Mouse (Mus musculus) T-helper 17 cell (primary cell): ENCODE data around the gene Kcmf1.
"Not testable (repeated sequence)": the region's sequence is repeated elsewhere in the genome, so short reads cannot be mapped to it uniquely, and the experiment has no call there.

Experiments
- in situ Hi-C, 2 experiments: fragments of 300-600 bp; cut with MboI, MseI; formaldehyde crosslinking; loops; 1 replicate in 1 of 2; 2 replicates in 1 of 2; pipeline ENCODE4 v1.15.1; 2025; ENCODE audit warnings: high pct_unique_total_duplicates in 2 of 2

Kcmf1 gene

DNA sequence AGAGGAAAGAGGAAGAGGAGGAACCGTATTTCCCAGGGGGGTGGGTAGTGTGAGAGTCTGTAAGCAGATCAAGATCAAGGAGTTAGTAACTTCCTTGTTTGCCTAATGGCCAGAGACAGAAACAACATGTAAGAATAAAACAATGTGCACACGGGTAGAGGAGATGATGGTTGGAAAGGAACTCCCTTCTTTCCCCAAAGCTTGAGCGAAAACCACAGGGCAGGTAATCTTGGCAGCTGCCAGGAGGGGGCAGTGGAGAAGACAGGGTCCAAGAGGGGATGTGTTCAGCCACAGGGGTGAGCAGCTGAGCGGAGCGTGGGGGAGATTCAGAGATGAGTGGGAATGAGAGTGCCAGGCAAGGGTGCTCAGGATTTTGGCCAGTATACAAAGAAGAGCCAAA, 48.1 kb downstream of the Kcmf1 start:
- in situ Hi-C loops: loop anchor here in 1 of 2 experiments (5.0 kb wide), 1 partner anchor 56 kb away; no protein-coding TSS in a partner anchor

DNA sequence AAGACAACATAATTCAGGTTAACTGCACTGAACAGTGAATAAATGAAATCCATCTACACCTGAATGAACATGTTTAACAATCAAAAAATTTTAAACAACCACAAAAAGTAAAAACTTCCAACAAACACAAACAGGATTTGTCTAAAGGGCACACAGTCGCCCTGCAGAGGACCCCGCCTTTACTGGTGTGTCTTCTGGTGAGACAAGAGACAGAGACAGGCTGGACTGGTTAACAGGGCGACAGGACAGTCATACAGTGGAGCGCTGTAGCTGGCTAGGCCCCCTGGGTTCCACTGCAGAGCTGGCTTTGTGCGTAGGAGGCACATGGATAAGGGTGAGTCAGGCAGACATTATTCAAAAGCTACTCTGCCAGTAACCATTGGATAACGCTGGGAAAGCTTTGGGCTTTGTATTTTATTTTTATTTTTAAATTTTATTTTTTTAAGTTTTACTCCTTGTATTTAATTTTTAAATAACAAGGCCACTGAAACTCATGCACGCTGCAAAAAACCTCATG, 57.7 kb downstream of the Kcmf1 start:
- in situ Hi-C loops: no loop called here

DNA sequence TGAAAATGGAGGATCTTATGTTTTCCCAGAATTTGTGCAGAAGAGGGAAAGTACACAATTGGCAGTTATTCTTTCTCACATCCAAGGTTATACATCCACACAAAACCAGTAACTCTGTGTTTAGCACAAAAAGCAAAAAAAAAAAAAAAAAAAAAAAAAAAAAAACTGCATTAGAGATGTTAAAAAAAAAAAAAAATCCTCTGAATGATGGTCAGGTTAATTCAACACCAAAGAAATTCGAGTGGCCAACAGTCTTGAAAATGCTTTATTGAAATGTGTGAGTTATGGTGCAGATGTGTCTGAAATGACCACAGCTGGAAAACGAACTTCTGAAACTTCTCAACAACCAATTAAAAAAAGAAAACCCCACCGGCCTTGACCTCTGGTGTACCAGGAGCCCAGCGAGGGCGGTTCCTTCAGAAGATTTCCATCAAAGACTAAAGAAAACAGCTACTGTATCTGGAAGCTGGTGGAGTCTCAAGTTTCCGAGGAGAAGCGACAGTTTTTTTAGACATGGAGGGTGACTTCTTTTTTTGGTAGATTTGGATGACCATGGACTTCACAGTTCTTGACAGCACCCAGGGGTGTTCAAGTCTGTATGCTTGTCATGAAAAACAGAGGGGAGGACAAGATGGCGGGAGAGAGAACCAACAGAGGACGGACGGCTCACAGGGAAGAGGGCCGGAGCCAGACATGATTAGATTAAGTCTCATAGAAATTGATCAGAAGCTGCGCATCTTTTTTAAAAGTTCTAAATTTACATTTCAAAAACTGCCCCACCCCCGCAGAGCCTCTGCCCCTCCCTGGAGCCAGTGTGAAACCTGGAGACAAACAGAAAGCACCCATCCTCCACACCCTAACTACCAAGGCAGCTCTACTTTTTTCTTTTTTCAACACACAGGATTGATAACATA, 58.7 kb downstream of the Kcmf1 start:
- in situ Hi-C loops: no loop called here

DNA sequence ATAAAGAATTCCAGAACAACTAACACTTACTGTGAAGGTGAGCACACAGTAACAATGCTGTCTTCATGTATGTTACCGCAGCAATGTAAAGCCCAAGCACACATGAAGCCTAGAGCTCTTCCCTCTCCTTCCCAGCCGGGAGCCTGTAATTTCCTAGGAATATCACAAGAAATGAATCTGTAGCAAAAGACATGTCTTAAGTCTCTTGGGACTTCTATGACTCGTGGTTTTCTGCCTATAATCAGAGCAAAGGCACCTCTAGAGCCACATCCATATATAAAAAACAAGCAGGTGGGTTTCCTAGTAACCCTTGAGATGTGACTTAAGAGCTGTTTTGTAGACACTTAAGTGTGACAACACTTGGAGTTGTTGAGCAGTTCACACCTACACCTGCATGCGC, 62.0 kb downstream of the Kcmf1 start:
- in situ Hi-C loops: loop anchor here in 1 of 2 experiments (10.0 kb wide), 1 partner anchor 203 kb away; no protein-coding TSS in a partner anchor

DNA sequence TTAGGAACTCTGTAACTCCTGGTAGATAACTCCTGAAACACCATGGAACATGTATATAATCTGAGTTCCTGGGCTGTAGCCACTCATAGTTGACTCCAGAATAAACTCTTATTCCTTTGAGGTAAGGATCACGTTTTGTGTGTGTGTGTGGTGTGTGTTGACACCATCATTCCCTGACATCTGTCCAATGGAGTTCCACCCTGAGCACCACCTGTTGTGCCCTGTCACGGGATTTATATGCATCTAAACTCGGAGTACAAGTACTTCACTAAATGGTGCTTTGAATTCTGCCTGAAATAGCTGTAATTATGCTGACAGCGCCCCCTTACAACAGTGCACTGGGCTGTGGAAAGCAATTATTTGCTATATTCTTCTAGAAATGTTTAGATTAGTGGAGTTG, 65.3 kb downstream of the Kcmf1 start:
- in situ Hi-C loops: loop anchor here in 1 of 2 experiments (10.0 kb wide), 1 partner anchor 200 kb away; no protein-coding TSS in a partner anchor

DNA sequence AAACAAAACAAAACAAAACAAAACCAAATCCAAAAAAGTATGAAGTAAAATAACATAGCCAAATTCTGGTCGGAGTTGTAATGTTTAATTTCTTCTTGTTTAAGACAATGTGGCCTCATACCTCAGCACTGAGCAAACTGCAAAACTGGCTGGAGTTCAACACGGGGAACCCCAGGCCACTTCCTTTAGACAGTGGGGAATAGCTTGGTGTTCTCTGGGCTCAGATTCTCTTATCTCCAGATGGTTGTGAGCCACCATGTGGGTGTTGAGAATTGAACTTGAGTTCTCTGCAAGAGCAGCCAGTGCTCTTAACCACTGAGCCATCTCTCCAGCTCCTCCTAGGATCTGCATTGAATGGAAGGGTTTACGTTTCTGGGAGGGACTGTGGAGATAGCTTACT, 67.9 kb downstream of the Kcmf1 start:
- in situ Hi-C loops: loop anchor here in 1 of 2 experiments (10.0 kb wide), 1 partner anchor 197 kb away; no protein-coding TSS in a partner anchor

DNA sequence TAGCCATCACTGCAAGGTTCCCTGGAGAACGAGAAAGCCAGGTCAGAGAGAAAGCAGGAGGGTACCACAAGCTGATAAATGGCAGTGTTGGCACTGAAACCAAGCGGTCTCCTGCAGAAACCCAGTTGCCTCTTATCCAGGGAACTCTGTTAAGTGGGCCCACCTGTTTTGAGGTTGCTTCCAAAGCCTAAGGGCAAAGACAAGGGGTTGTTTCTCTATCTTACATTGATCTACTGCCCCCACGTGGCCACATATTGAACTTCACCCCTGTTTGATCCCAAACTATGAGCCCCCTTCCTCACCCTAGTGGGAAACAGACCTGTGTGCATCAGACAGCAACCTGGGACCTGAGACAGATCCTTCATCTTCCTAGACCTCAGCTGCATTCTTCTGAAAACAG, 68.5 kb downstream of the Kcmf1 start:
- in situ Hi-C loops: loop anchor here in 1 of 2 experiments (10.0 kb wide), 1 partner anchor 196 kb away; no protein-coding TSS in a partner anchor

DNA sequence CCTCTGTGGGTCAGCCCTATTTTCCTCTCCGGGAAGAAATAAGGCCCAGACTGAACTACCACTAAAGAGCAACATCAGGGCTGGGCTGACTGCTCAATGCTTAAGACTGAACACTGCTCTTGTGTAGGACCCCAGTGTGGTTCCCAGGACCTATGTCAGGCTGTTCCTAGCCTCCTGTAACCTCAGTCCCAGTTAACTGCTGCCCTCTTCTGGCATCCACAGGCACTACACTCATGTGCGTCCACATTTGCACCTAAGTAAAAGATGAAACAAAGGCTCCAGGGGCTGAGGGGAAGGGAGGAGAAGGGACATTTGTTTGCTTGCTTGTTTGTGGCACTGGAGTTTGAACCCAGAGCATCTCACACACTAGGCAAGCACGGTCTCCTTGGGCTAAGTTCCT, 70.9 kb downstream of the Kcmf1 start:
- in situ Hi-C loops: no loop called here

DNA sequence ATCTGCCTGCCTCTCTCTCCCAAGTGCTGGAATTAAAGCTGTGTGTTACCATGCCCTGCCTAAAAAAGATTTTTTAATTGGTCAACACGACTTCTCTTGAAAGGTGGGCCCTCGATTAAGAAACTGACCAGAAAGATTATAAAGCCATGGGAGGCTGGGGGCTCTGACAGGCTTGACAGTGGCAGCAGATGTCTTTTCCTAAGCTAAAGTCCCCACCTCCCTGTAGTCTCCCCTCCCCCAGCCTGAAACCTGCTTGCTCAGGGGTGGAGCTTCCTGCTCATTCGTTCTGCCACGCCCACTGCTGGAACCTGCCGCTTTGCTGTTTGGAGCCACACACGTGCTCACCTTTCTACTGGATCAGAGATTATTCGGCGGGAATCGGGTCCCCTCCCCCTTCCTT, 71.7 kb downstream of the Kcmf1 start:
- in situ Hi-C loops: not testable (repeated sequence)

DNA sequence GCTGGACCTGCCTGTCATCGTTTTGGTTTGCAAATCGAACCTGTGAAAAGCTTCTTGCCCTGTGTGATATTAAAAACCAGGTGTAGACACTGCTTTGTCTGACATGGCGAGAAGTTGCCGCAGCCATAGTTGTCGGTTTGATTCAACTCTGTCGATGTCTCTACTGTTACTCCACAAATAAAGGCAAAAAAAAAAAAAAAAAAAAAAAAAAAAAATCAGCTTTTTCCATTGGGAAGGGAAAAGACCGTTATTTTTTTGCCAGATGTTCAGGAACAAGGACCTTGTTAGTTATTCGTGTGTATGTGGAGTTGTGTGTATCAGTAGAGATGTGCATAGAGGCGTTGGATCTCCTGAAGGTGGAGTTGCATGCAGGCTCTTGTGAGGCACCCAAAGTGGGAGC, 74.0 kb downstream of the Kcmf1 start:
- in situ Hi-C loops: no loop called here

DNA sequence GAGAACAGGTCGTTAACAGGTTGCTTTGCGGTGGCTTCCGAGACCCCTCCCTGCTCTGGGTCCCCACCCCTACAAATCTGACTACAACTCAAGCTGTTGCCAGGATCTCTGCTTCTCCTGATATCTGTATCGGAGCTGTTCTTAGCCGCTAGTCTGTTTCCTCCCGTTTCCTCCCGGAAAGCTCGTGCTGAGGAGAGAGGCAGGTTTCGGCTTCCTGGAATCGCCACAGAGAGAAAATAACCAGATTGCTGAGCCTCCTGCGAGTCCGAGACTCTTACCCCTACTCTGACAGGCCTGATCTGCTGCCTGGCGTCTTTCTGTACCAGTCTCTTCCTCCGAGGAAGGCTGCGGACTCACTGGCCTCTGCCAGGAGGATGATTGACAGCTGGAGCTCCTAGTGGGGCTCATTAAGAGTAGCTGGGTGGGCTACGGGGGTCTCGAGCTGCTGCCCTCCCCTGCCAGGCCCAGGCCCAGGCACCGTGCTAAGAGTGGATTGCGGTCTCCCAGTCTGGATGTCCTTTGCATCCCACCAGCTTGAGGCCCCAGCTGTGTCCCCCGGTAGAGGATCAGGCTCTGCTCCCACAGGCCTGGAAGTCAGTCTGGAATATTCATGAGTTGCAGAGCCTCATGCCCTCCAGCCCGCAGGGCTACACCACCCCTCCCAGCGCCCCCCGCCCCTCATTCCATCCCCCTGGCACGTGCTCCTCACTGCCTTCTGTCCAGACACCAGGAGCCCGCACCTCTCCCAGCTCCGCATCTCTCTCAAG, 74.6 kb downstream of the Kcmf1 start:
- in situ Hi-C loops: no loop called here

DNA sequence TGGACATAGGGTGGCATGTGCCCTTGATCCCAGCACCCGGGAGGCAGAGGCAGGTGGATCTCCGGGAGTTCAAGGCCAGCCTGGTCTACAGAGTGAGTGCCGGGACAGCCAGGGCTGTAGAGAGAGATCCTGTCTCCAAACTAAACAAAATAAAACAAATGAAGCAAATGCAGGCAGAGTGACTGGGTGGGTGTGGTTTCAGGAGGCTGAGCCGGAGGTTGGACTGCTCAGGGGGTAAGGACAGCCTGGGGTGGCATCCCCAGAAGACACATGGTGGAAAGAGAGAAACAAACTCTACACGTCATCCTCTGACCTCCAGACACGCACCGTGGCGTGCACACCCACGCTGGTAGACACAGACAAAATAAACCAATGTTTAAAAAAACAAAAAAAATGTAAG, 86.3 kb downstream of the Kcmf1 start:
- in situ Hi-C loops: no loop called here

DNA sequence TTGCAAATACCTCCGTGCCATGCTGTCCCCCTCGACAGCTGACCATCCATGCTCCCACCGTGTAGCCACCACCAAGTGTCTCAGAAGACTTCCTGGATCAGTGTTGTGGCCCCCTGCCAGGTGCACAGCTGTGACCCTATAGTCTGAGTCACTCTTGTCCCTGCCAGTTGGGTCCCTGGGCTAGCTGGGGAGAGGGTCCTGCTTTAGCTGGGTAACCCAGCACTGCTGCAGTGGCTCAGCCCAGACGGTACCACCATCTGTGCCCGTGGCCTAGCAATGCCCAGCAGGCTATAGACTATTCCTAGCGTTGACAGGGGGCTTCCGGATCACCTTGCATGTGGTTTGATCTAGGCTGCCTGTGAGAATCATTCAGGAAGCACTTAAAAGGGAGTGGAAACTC, 89.5 kb downstream of the Kcmf1 start:
- in situ Hi-C loops: no loop called here

DNA sequence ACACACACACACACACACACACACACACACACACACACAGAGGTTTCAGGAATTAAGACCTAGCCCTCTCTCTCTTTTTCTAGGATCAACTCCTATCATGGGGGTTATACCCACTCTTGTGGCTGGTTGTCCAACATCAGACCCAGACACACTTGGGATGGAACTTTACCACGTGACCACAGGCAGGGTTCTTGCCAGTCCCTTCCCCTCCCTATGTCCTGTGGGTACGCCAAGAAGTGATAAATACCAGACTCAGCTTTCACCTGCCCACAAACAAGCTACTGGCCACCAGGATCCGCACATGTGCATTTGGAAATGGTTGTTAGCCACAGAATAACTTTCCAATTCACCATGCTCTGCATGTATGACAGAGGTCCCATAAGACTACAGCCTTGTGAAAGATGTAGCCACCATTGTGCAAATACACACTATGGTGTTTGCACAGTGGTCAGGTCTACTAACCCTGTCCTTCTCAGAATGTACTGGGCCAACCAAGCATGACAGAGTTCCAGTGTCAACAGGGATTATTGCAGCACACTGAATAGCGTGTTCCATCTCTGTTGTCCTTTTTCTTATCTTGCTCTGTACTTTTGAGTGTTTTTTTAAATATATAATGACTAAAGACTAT, 90.1 kb downstream of the Kcmf1 start:
- in situ Hi-C loops: no loop called here

DNA sequence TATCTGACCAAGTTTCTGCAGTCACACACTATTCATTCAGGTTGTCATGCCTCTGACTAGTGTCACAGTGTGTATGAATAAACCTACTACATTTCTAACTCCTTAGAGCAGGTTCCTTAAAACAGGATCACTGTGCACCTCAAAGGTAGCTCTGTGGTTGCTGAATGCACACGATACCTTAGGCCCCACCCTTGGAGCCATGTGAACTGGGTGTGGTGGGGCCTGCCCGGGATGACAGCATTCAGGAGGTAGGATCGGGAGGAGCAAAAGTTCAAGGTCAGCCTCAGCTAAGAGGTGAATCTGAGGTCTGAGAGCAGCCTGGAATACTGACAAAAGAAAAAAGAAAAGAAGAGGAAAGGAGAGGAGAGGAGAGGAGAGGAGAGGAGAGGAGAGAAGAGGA, 91.4 kb downstream of the Kcmf1 start:
- in situ Hi-C loops: no loop called here

DNA sequence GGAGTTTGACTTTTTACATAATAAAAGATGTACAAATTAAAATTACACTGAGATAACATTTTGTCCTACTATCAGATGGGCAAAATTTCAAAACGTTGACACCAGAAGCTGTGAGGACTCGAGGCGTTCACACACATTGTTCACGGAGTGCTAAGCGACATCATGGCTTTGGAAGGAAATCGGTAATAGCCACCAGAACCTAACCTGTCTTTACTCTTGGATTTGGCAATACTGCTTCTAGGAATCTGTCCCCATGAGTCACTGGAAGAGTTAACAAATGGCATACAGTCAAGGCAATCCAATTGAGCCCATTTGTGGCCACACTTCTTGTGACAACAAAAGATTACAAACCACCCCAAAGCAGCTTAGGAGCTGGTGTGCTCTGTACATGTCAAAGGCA, 96.1 kb downstream of the Kcmf1 start:
- in situ Hi-C loops: no loop called here

DNA sequence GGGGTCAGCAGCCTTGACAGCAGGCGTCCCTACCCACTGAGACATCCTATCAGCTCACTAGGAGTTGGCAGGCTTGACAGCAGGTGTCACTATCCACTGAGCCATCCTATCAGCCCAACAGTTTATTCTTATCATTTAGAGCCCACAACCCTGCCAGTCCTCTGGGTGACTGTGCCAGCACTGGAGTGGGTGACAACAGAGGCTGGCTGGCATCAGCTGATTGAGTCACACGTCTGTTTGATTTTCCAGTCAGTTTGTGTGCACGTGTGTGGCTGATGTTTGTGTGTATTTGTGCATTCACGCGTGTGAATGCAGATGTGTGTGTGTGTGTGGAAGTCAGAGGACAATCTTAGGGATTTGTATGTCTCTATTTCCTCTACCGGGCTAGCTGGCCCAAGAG, 97.7 kb downstream of the Kcmf1 start:
- in situ Hi-C loops: no loop called here

DNA sequence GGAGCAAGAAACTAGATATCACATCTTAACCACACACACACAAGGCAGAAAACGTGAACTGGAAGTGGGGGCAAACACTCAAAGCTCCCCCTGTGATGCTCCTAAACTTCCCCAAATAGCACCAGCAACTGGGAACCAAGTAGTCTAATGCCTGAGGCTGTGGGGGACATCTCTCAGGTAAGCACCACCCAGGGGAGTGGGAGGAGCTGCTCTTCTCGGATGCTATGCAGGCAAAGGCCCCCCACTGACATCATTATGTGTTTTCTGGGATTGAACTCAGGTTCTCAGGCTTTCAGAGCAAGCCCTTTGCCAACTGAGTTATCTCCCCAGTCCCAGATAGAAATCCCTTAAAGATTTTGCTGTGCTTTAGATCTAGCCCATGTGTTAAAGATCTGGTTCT, 99.1 kb downstream of the Kcmf1 start:
- in situ Hi-C loops: no loop called here

DNA sequence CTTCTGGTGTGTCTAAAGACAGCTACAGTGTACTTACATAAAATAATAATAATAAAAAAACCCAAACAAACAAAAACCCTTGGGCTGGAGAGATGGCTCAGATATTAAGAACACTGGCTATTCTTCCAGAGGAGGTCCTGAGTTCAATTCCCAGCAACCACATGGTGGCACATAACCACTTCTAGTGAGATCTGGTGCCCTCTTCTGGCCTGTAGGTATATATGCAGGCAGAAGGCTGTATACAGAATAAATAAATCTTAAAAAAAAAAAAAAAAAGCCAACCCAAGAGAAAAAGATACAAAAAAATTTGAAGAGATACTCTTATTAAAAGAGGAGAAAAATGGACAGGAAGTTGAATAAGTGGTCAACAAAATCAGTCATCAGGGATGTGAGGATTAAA, 102.0 kb downstream of the Kcmf1 start:
- in situ Hi-C loops: no loop called here

DNA sequence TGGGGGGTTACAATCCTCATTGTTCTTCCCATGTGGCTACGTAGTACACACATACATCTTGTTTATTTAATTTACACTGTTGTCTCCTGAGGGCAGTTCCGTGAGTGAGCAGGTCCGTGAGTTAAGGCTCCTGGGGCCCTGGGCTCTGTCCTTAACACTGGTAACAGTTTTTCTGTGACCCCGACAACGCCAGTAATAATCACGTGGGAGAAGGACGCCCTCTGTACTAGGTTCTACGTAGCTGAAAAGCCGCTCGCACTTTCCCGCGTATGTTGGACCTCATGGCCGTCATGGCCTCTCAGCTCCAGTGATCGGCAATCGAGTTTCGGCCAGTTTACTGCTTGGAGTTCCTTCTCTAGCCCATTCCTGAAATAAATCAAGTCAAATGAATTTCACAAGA, 104.3 kb downstream of the Kcmf1 start:
- in situ Hi-C loops: no loop called here

DNA sequence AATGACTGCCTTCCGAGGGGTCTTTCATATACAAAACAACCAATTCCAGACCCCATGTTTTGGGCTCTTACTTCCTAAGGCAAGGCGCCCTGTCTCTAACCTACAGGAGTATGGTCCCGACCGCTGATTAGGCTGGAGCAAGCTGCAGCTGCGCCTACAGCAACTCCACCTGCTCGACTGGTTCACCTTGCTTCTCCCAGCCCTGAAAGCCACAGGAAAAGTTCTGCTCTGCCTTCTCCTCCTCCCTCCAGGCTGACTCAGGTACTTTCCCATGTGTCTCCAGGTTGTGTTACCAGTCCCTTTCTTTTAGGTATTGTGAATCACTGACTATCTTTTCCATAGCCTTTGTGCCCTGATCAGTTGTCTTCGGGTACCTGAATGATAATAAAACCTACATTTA, 104.9 kb downstream of the Kcmf1 start:
- in situ Hi-C loops: no loop called here

DNA sequence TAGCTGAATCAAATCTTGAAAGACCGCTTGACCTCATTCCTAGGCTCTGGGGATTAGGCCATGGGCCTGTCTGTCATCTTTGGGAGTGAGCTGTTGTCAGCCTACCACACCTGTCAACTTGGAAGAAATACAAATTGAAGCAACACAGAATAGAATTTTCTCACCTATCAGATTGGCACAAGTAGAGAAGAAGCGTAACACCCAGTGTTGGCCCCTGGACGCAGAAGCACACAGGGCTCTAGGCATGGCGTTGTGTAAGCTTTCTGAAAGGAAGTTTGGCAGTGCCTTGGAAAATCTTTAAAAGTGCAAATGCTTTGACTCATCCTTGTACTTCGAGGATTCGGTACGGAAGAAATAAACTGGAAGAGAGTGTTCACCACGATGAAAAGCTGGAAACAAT, 107.1 kb downstream of the Kcmf1 start:
- in situ Hi-C loops: no loop called here
